ENCODE assay signal across 13 mouse cellular contexts in the genomic region with DNA sequence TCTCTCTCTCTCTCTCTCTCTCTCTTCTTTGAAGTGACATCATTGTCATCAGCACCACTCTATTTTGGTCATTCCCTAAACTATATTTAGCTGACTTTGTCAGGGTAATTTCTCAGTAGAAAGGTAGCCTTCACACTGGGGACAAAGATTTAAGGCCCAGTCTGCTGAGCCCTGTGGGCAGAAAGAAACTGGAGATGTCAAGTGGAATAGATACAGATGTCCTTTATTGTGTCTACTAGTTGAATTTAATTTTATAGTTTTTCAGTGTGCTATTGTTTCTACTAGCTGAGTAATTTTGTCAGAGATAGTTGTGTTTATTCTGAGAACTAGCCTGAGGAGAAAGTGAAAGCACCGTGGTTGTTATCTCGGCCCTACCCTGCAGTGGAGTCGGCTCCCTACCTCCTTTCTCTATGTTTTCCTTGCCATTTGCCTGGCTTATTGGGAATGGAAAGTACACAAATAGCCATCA. TPM values are rescaled to one million over a fixed set of nuclear protein-coding genes. Genes with fewer than 3 reads are reported as not detected.
DNase-seq lines count a peak whose midpoint lies in the region; ATAC-seq and TF ChIP-seq lines count a peak whose summit lies in the region.
"Had no signal": no experiment of that assay in that cellular context is flagged by ENCODE, and none has a peak within 500 bp of the region (broad histone marks: within the 10 kb centered on the region; RNA-seq: fewer than 3 reads in every experiment).

No protein-coding gene starts in this region.

- H3K4me1 ChIP-seq in lung, adult 2 months (ENCODE audit: control insufficient read depth, insufficient read depth, low read length), result peaks cover 2% of the 10 kb centered on the region
- H3K4me1 ChIP-seq in erythroblast, embryonic 14.5 days (ENCODE audit: control insufficient read depth), result peaks cover 23% of the 10 kb centered on the region
- no peaks in the 10 kb centered on the region for H3K4me1 ChIP-seq in midbrain, embryonic 15.5 days
- H3K4me1 ChIP-seq: embryonic facial prominence, embryonic 13.5 days; midbrain, embryonic 12.5 days had no signal

- TF ChIP-seq POLR2A in lung, adult 2 months (IDR thresholded peaks at IDR 0.05; ENCODE audit: borderline replicate concordance, extremely low read depth, low read depth, low read length), result no peak

- WGBS in lung, adult 2 months, result 11% methylated on average over 3 of the region's 3 CpGs
- 7% methylated on average over 3 of the region's 3 CpGs for WGBS in large intestine, adult 2 months
- 84% methylated on average over 3 of the region's 3 CpGs for WGBS in midbrain, embryonic 15.5 days

- H3K4me2 ChIP-seq in midbrain, embryonic 15.5 days, result no peak overlapping the region
- H3K4me2 ChIP-seq: embryonic facial prominence, embryonic 13.5 days; midbrain, embryonic 12.5 days had no signal

- TF ChIP-seq CTCF in lung, adult 2 months (IDR thresholded peaks at IDR 0.05; ENCODE audit: insufficient read depth, low read length), result no peak

- H3K36me3 ChIP-seq in erythroblast, embryonic 14.5 days (ENCODE audit: control insufficient read depth), result peaks cover 15% of the 10 kb centered on the region
- no peaks in the 10 kb centered on the region for H3K36me3 ChIP-seq in splenic B cell, adult 2 months (ENCODE audit: control insufficient read depth, insufficient read depth, low read length, poor library complexity, severe bottlenecking)
- 0 out of 2 replicates have a peak, but pooled peaks cover 6% of the 10 kb centered on the region for H3K36me3 ChIP-seq in midbrain, embryonic 15.5 days (replicated peaks)
- H3K36me3 ChIP-seq: midbrain, embryonic 12.5 days had no signal

- no peak for ATAC-seq in midbrain, embryonic 15.5 days (replicated peaks)

- H3K9ac ChIP-seq in midbrain, embryonic 15.5 days, result no peak overlapping the region
- H3K9ac ChIP-seq: embryonic facial prominence, embryonic 13.5 days; midbrain, embryonic 12.5 days had no signal

- no peaks in the 10 kb centered on the region for H3K9me3 ChIP-seq in erythroblast, embryonic 14.5 days (ENCODE audit: control insufficient read depth, low read length)
- H3K9me3 ChIP-seq in midbrain, embryonic 15.5 days, result no peaks in the 10 kb centered on the region
- H3K9me3 ChIP-seq: embryonic facial prominence, embryonic 13.5 days; midbrain, embryonic 12.5 days had no signal

- DNase-seq in lung, adult 2 months, result no peak
- DNase-seq in lung, postnatal 10 days, result no peak
- DNase-seq in large intestine, adult 2 months (ENCODE audit: low read depth, low spot score), result peak; percentile 31
- DNase-seq in splenic B cell, adult 2 months (ENCODE audit: low read depth, low spot score), result peak; percentile 29
- no peak for DNase-seq in testis, postnatal 14 days (ENCODE audit: low spot score)
- no peak for DNase-seq in kidney, adult 11 months
- DNase-seq: adrenal gland, adult 2 months; cerebellum, adult 2 months; gastrocnemius, postnatal 25 days had no signal

- no peaks in the 10 kb centered on the region for H3K27me3 ChIP-seq in erythroblast, embryonic 14.5 days (ENCODE audit: control insufficient read depth)
- H3K27me3 ChIP-seq in splenic B cell, adult 2 months (ENCODE audit: control insufficient read depth, insufficient read depth, low read length, poor library complexity, severe bottlenecking), result no peaks in the 10 kb centered on the region
- H3K27me3 ChIP-seq in midbrain, embryonic 15.5 days (replicated peaks), result no peaks in the 10 kb centered on the region
- H3K27me3 ChIP-seq: embryonic facial prominence, embryonic 13.5 days; midbrain, embryonic 12.5 days had no signal

- peak overlapping the region; percentile 24 for H3K4me3 ChIP-seq in lung, adult 2 months (replicated peaks; ENCODE audit: extremely low read depth, low read depth, low read length)
- peak overlapping the region; percentile 47 for H3K4me3 ChIP-seq in erythroblast, embryonic 14.5 days (replicated peaks)
- no peak overlapping the region for H3K4me3 ChIP-seq in midbrain, embryonic 15.5 days
- H3K4me3 ChIP-seq: embryonic facial prominence, embryonic 13.5 days; midbrain, embryonic 12.5 days had no signal

- no peak overlapping the region for H3K27ac ChIP-seq in midbrain, embryonic 15.5 days
- H3K27ac ChIP-seq: embryonic facial prominence, embryonic 13.5 days; midbrain, embryonic 12.5 days had no signal

RNA-seq across cellular contexts. Expression of a gene that starts 30.3 kb away (rescaled TPM):
- 4.3 and 5.1 TPM in 2 replicates for polyA plus RNA-seq in lung, adult 2 months (2012; rRNA removed)
- 0.26 and 0.29 TPM in 2 replicates for polyA plus RNA-seq in erythroblast, embryonic 14.5 days (2012)
- 2.3 and 4.2 TPM in 2 replicates for polyA plus RNA-seq in large intestine, adult 2 months (2012; rRNA removed)
- 21.1 and 22.7 TPM in 2 replicates for polyA plus RNA-seq in midbrain, embryonic 15.5 days (2015; fragmentation: Nextera tagmentation; extraction: Ambion mirVana)

Comparison
In these comparisons a context has a peak if more than half of its experiments do, and no peak if none do; other contexts are left out.
1. DNase-seq: peak in large intestine, adult 2 months (single experiment) and splenic B cell, adult 2 months (single experiment); none in lung, adult 2 months (single experiment), lung, postnatal 10 days (single experiment), testis, postnatal 14 days (single experiment) and kidney, adult 11 months (single experiment).